Mouse (Mus musculus): ENCODE measurements at regions not wholly inside any gene's neighbourhood (a gene's known extent, or its start where the extent isn't known, plus 50 kb on each side); places are given as distances from the start of the nearest gene placed in this dataset.

- TF ChIP-seq CTCF (IDR thresholded peaks at IDR 0.05; ENCODE audit: control insufficient read depth, insufficient read depth, insufficient replicate concordance, low read depth, low read length), result no peak
- TF ChIP-seq POLR2A (IDR thresholded peaks at IDR 0.05; ENCODE audit: control insufficient read depth, low read depth, low read length), result no peak
Observed at GRCm38 (mm10) chr11:56441071-56441470, 400.3 kb upstream of the Nmur2 start.

Measured in testis, adult 2 months (tissue).